Mouse (Mus musculus): ENCODE data around the gene Tap1. TPM values are rescaled to one million over a fixed set of nuclear protein-coding genes. Genes with fewer than 3 reads are reported as not detected.
A peak's percentile ranks its signal among the peaks of the same experiment; 100 is the strongest.
"Not testable (repeated sequence)": the region's sequence is repeated elsewhere in the genome, so short reads cannot be mapped to it uniquely, and the experiment has no call there.

Tap1 gene
- total RNA-seq (2021): 10 to 100 TPM in 1 of 2 experiments, 1 to 10 TPM in 1; 5.7 to 11.4 TPM
- long read RNA-seq, experiment 1, transcript Tap1-206 (11 exons, 2,953 nt): major isoform, 16 of 19 reads
- long read RNA-seq, experiment 1, partial matches to known transcripts: 0 of 19 reads
- long read RNA-seq, experiment 1, other reads (novel, unspliced or antisense): 3 of 19 reads
- long read RNA-seq, experiment 2, partial matches to known transcripts: 0 of 2 reads
- long read RNA-seq, experiment 2, other reads (novel, unspliced or antisense): 0 of 2 reads

DNA sequence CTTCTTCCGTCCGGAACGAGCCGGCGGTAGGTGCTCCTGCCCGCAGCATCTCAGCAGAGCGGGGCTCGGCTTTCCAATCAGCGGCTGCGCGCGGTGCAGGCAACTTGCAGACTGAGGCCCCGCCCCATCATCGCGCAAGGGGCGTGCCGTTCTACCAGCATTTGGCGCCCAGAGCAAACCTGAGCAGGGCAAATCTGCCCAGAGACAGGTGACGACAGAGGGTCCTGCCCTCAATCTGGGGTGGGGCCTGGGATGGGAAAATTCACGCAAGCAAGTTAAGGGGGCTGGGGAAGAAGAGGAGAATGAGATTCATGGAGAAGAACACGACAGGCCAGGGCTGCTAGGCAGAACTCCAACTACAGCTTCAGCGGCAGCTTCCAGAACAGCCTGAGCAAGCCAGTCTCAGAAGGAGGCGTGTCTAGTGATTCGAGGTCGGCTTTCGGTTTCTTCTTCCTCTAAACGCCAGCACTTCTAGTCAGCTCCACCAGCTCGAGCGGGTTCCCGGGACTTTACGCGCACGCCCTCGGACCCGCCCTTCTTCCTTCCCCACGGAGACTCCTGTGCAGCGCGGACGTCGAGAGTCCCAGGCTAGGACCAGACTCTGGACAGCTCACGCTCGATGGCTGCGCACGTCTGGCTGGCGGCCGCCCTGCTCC lies at the start of gene Tap1, which contains the start of gene Psmb9:
Gene Tap1, plus strand, starts transcription at position 293 of the 656 bp plus-strand sequence.
Gene Psmb9, minus strand, starts transcription at position 504 of the 656 bp plus-strand sequence.
- peak; percentile 98 to 99 for DNase-seq

DNA sequence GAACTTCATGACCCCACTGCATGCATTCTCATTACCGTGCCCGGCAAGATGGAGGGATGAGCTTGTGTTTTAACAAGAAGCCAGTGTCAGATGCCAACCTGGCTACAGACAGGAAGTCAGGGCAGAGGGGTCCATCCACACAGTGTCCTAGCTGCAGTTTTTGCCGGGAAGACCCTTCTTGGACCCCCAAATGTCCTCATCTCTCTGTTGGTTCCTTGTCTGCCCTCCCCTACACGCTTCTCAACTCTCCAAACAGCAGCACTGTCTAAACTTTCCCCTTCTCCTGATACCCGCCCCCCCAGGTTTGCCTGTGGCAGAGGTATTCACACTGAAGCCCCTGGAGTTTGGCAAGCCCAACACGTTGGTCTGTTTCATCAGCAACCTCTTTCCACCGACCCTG lies 49.8 kb upstream of the Tap1 start:
- DNase-seq: no peak

DNA sequence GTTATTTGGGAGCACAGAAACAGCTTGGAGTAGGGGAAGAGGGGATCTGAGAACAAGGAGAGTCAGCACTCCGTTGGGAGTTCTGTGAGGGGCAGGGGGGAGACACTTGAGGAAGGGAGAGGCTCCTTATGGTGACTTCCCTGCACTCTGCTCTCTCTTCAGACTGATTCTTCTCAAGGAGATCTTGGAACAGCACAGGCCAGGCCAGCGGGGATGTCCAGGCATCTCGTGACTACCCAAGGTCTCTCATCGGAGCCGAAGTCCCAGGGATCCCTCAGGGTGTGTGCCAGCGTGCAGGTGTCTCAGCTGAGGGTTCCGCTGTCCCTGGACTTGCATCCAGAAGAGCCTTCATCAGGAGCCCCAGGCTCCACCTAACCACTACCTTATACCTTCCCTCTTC lies 48.7 kb upstream of the Tap1 start:
- no peak for DNase-seq

DNA sequence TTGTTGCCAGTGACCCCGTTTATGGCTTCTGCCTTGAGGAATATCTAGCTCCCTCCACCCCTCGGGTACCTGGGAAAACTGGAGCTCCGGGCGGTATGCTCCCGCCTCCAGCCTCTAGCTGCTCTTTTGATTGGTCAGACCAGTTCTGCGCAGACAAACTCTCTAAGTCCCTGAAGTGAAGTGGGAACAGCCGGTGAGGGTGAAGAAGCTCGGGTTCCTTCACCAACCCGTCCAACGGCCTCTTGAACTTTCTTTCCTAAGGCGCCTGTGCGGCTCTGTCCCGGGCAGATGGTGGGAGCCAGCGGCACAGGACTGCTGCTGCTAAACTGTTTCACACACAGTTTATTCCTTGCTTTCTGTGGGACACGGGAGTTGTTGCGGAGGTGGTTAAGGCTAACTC lies 47.9 kb upstream of the Tap1 start:
- DNase-seq: peak in 1 of 2 experiments; percentile 46

DNA sequence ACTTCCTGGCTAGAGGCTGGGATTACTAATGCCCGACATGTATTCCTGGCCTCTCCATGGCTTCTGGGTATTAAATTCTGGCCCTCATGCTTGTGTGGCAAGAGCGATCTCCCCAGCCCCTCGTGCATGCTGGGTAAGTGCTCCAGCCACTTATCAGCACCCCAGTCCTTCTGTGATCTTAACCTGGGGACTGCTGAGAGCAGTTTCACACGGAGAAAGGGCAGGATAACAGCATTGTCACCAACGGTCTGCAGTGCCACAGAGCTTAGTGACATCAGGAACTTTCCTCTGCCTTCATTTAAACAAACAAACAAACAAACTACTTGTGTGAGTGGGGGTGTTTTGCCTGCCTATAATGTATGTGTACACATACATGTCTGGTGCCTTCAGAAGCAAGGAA lies 47.1 kb upstream of the Tap1 start:
- no peak for DNase-seq

DNA sequence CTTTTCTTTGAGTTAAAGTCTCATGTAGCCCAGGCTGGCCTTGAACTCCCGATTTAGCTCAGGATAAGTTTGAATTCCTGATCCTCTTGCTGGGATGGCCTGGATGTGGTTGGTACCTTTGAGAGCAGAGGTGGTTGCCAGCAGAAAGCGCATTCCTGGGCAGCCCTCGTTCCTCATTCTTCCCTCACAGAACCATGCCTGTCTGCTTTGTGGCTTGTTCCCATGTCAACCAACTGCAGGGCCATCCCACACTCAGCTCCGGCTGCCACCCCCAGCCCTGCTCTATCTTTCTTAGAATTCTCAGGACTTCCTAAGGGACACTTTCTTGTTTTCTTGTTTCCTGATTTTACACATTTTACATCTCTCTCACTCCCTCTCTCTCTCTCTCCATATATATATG lies 45.9 kb upstream of the Tap1 start:
- no peak for DNase-seq

DNA sequence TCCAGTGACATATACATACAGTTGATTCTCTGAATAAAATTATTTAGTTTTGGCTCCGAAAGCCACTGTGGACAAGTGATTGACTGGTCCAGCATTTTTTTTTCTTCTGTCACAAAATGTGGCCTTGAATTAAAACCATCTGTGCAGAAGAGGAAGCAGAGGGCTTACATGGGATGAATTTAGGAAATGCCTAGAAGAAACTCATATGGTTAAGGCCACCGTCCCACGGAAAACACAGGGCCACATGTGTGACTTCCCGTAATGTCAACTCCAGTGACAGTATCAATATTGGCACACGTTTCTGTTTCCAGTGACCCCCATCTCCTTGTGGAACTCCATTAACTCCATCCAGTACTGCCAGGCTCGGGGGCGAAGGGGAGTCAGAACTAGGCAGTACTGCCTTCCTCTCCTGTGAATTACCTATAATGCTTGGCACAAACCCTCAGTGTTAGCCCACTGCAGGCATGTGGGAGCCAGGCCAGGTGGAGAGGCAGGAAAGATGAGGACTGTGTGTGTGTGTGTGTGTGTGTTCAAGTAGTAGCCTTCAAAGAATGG lies 44.8 kb upstream of the Tap1 start:
- DNase-seq: no peak

DNA sequence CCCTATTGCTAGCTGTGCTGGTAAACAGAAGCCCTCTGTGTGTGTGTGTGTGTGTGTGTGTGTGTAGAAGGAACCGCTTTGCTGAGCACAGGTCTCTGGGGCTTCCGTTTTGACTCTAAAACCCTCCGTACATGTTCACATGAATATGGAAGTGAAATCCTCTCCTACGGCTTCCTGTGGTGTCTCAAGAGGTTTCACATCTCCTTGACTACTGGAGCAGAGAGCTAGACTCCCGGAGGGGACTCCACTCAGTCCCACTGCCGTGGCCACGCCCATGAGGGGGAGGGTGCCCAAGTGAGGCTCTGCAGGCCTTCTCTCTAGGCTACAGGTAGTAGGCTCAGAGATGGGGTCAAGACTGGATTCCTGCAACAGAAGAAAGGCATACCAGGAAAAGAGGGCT lies 44.3 kb upstream of the Tap1 start, which contains the start of gene H2-DMb2:
Gene H2-DMb2, plus strand, starts transcription at position 275 of the 400 bp plus-strand sequence.
- peak; percentile 65 to 84 for DNase-seq

DNA sequence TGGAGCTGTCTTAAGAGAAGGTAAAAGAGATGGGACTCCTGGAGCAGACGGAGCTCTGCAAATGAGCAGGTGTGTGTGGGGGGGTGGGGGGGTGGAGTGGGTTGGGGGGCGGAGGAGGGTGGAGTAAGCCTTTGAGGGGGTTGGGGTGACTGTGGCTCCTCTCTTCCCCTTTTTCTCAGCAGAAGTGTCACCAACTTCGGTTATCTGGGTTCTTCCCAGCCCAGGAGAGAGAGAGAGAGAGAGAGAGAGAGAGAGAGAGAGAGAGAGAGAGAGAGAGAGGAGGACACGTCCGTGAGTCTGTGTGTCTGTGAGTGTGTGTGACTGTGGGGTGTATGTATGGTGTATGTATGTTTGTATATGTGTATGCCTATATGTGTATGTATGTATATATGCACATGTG lies 43.9 kb upstream of the Tap1 start:
- DNase-seq: no peak

DNA sequence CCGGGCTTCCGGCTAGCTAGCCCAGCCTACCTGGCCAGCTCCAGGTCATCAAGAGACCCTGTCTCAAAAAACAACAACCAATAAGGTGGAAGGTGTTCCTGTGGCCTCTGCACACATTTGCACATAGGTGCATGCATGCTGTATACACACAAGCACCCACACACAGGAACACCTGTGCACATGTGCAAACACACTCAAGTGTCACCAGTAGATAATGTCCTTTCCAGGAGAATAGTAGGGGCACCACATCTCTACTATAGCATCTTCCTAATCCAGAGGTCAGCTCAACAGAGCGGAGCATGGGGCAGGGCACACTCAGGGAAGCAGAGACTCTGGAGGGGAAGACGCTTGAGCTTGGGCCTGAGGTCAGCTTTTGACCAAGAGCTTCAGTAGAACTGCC lies 43.1 kb upstream of the Tap1 start:
- not testable (repeated sequence) for DNase-seq

DNA sequence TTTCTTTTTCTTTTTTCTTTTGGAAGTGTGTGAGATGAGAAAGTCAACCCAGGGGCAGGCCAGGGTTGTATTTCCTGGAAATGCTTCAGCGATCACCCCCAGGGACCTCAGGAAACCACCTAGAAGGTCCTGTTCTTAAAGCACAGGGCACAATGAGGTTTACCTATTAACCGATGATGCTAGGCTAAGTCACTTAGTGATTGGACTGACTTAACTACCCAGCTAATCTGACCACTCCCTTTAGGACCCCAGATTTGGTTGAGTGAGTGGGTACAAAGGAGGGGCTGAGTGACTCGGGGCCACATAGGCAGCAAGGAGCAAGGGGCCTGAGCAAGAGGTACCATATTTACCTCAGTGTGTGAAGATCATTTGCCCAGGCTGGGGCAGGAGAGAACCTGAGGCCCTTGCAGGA lies 42.4 kb upstream of the Tap1 start:
- no peak for DNase-seq

DNA sequence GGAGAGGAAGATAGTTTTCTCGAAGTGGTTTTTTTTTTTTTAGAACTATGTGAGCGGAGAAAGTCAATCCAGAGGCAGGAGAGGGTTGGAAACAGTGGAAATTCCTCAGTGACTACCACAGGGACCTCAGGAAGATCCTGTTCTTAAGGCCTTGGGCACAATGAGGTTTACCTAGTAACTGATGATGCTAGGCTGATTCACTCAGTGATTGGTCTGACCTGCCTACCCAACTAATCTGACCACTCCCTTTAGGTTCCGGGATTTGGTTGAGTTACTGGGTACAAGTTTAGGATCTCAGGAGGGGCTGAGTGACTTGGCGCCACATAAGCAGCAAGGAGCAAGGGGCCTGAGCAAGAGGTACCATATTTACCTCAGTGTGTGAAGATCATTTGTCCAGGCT lies 34.4 kb upstream of the Tap1 start, which contains the start of gene H2-DMb1:
Gene H2-DMb1, plus strand, starts transcription at position 150 of the 400 bp plus-strand sequence.
- DNase-seq: peak; percentile 65 to 78

DNA sequence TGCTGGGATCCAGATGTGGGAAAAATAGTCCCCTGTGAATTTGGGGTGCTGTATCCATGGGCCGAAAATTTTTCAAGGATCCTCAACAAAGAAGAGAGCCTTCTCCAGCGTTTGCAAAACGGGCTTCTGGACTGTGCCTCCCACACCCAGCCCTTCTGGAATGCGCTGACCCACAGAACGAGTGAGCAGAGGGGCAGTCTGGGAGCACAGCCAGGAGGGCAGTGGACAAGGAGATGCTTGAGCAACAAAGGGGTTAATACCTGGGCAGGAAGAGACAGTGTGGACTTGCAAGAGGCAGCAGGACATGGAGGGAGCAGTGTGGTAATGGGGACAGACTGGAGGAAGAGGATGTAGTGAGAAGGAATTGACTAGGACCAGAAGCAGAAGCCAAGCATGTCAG lies 31.8 kb upstream of the Tap1 start:
- DNase-seq: no peak

DNA sequence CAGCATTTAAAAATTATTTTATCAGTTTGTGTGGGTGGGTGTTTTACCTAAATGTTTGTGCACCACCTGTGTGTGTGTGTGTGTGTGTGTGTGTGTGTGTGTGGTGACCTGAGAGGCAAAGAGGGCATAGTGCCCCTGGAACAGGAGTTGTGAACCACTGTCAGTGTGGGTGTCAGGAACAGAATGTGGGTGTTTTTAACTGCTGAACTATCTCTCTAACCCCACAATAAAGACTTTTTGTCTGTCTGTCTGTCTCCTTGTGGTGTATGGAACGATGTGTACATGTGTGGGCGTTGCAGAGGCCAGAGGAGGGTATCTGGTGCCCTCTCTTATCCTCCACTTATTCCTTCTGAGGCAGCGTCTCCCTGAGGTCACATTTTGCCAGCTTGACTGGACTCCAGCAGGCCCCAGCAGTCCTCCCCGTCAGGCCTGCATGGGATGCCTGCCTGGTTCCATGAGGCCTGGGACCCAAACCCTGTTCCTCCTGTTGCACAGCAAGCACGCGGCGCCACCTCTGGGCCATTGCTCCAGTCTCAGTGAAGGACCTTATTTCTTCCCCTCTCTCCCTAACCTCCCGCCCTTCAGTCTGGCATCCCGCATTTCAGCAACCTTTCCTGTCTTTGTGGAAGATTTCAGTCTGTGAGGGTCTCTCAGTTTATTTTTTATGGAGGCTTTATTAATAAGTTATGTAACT lies 23.0 kb upstream of the Tap1 start:
- DNase-seq: no peak

DNA sequence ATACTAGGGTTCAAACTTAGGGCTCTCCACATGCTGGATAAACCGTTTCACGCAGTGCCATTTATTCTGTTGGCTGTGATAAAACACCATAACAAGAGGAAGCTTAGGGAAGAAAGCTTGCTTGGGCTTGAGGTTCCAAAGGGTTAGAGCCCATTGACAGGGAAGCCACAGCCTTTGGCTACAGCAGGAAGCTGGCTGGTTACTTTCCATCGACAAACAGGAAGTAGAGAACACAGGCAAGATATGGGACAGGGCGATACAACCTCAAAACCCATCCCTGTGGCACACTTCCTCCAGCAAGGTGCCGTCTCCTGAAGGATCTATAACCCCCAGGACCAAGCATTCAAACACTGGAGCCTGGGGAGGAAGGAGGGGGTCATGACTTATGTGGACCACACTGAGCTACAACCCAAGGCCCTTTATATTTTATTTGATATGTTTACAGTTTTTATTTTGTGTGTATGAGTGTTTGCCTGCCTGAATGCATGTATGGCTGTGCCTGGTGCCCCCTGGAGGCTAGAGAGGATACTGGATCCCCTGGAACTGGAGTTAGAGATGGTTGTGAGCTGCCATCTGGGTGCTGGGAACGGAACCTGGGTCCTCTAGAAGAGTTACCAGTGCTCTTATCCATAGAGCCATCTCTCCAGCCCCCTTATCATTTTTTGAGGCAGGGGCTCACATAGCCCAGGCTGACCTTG lies 22.2 kb upstream of the Tap1 start:
- no peak for DNase-seq

DNA sequence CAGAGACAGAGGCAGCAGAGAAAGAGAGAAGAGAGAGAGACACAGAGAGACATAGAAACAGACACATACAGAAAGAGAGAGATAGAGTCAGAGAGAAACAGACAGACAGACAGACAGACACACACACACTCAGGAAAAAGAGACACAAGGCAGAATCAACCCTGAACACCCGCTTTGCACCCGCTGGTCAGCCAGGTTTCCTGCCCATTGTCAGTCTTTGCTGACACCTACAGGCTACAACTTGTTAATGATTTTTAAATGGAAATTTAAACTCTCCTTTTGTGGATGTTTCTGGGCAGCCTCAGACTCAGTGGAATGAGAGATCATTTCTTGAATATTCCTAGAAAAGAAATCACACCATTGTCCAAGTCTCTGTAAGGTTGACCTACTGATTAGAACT lies 18.1 kb upstream of the Tap1 start:
- peak; percentile 47 to 57 for DNase-seq

DNA sequence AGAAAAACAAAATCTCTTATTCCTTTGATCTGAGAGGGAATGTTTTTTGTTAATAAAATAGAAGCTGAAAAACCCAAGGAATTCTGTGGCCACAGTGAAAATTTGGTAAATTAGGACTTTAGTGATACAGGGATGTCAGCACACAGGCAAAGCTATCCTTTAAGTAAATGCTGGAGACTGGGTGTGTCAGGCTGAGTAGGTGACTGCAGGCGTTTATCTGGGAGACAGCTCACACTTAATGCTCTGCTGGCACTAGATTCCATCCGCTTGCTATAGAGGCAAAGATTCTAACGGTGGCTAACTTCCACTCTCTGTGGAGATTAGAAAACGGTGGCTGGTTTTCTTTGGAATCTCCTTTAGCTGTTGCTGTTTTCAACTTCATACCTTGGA lies 16.9 kb upstream of the Tap1 start:
- no peak for DNase-seq

DNA sequence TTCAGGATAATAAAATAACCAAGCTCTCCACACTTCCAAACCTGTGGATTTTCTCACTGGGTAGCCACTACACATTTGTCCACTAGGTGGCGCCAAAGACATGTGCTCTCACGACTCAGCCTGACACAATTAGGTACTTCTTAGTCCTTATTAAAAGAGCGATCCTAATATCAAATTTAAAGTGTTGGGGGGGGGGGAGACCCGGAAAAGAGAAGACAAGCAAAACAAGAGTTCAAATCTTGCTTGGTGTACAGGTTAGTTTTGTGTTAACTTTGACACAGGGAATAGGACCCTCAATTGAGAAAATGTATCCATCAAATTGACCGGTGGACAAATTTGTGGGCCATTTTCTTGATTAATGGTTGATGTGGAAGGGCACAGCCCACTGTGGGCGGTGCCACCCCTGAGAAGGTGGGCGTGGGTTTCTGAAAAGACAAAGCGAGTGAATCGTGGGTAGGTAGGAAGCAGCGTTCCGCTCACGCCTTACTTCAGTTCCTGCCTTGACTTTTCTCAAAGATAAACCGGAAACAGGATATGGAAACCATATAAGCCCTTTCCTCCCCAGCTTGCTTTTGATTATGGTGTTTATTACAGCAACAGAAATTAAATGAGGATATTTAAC lies 16.4 kb upstream of the Tap1 start:
- DNase-seq: peak; percentile 76 to 94

DNA sequence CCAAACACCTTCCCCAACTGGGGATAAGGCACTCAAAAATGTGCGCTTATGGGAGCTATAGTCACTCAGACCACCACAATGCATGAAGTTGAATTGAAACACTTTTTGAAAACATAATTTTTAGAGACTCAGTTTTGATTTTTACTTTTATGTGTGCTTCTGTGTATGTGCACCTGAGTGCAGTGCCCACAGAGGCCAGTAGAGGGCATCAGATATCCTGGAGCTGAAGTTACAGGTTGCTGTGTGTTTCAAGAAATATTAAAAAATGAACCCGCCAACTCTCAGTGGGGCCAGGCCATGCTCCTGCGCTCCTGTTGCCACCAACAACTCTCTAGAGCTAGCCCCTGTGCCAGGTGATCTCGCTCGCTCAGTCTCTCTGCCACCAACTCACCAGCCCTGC lies 14.8 kb upstream of the Tap1 start:
- no peak for DNase-seq

DNA sequence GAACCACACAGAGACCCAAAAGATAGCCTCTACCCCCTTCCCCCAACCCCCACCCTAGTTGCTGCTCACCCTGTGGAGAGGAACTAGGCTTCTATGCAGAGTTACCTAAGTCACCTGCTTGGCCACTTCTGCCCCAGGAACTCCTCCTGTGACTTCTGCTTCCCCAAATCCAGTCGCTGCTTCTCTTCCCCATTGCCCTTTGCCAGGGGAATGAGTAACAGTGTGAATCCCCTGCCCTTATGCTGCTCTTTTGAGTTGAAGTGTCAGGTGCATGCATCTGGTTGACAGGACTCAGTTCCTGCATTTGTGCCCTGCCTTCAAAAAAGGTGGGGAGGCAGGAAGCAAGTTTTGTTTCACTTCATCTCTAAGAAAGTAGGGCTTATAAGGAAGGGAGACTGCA lies 13.3 kb upstream of the Tap1 start:
- no peak for DNase-seq

DNA sequence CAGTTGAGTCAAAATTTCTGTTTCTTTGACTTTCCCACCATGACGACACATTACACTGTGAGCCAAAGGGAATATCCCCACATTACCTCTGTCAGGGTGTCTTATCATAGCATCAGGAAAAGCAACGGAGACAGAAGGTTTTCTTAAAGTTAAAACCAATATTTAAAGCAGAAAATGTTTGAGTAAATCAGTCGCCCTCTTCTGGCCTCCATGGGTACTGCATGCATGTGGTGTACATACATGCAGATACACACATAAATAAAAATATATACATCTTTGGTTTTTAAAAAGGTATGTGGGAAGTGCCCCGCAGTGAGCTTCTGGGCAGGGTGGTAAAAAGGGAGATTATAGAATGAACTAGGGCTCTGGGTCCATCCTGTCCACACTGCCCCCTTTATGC lies 10.2 kb upstream of the Tap1 start:
- DNase-seq: no peak

DNA sequence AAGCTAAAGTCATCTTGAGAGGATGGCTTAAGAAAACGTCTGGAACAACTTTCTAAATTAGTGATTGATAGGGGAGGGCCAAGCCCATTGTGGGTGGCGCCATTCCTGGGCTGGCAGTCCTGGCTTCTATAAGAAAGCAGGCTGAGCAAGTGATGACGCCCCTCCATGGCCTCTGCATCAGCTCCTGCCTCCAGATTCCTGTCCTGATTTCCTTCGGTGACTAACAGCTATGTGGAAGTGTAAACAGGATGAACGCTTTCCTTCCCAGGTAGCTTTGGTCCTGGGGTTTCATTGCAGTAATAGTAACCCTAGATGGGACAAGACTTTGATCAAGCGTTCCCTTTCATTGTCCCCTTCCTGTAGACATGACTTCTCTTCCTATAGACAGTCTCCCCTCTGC lies 8.3 kb upstream of the Tap1 start:
- no peak for DNase-seq

Data from heart, adult 18-20 months (tissue).